In genomic region chr9:14338701-14339100, GRCm38 (mm10) we compare ENCODE assay signal across 24 mouse cellular contexts. TPM values are rescaled to one million over a fixed set of nuclear protein-coding genes. Genes with fewer than 3 reads are reported as not detected.
DNase-seq lines count a peak whose midpoint lies in the region; ATAC-seq and TF ChIP-seq lines count a peak whose summit lies in the region.
"Had no signal": no experiment of that assay in that cellular context is flagged by ENCODE, and none has a peak within 500 bp of the region (broad histone marks: within the 10 kb centered on the region; RNA-seq: fewer than 3 reads in every experiment).

No protein-coding gene starts in this region.

- no peaks in the 10 kb centered on the region for H3K4me1 ChIP-seq in heart, embryonic 12.5 days (replicated peaks)
- peaks cover 3% of the 10 kb centered on the region; the same call in 1 of the 2 replicates for H3K4me1 ChIP-seq in lung, embryonic 14.5 days (ENCODE audit: insufficient read depth)
- H3K4me1 ChIP-seq in lung, adult 2 months (ENCODE audit: control insufficient read depth, insufficient read depth, low read length), result no peaks in the 10 kb centered on the region
- H3K4me1 ChIP-seq: hindbrain, embryonic 13.5 days; liver, embryonic 15.5 days had no signal

- H3K9me3 ChIP-seq in heart, embryonic 12.5 days (replicated peaks), result no peaks in the 10 kb centered on the region
- H3K9me3 ChIP-seq in lung, embryonic 14.5 days (ENCODE audit: low read depth, low read length), result no peaks in the 10 kb centered on the region
- H3K9me3 ChIP-seq: hindbrain, embryonic 13.5 days; limb, embryonic 12.5 days; liver, embryonic 15.5 days had no signal

- no peak overlapping the region for H3K27ac ChIP-seq in heart, embryonic 12.5 days (ENCODE audit: poor library complexity, severe bottlenecking)
- peak overlapping the region; percentile 9; the same call in 1 of the 2 replicates for H3K27ac ChIP-seq in lung, embryonic 14.5 days (ENCODE audit: low read depth)
- H3K27ac ChIP-seq: hindbrain, embryonic 13.5 days; limb, embryonic 12.5 days; liver, embryonic 15.5 days; stomach, postnatal 0 days had no signal

- H3K27me3 ChIP-seq in heart, embryonic 12.5 days (replicated peaks), result 0 out of 2 replicates have a peak, but pooled peaks cover 8% of the 10 kb centered on the region
- no peaks in the 10 kb centered on the region for H3K27me3 ChIP-seq in lung, embryonic 14.5 days (ENCODE audit: insufficient read depth, low read length)
- H3K27me3 ChIP-seq: hindbrain, embryonic 13.5 days; limb, embryonic 12.5 days; liver, embryonic 15.5 days; Patski had no signal

- no peak for TF ChIP-seq POLR2A in lung, adult 2 months (IDR thresholded peaks at IDR 0.05; ENCODE audit: borderline replicate concordance, extremely low read depth, low read depth, low read length)

- 62% methylated on average over 3 of the region's 3 CpGs for WGBS in heart, embryonic 12.5 days
- WGBS in lung, embryonic 14.5 days, result 28% methylated on average over 3 of the region's 3 CpGs
- 48% methylated on average over 3 of the region's 3 CpGs for WGBS in lung, adult 2 months

- no peak overlapping the region for H3K9ac ChIP-seq in heart, embryonic 12.5 days
- no peak overlapping the region for H3K9ac ChIP-seq in lung, embryonic 14.5 days
- H3K9ac ChIP-seq: hindbrain, embryonic 13.5 days; limb, embryonic 12.5 days; liver, embryonic 15.5 days had no signal

- no peaks in the 10 kb centered on the region for H3K36me3 ChIP-seq in heart, embryonic 12.5 days
- no peaks in the 10 kb centered on the region for H3K36me3 ChIP-seq in lung, embryonic 14.5 days (ENCODE audit: insufficient read depth)
- H3K36me3 ChIP-seq: hindbrain, embryonic 13.5 days; limb, embryonic 12.5 days; liver, embryonic 15.5 days had no signal

- no peak overlapping the region for H3K4me3 ChIP-seq in heart, embryonic 12.5 days
- H3K4me3 ChIP-seq in lung, embryonic 14.5 days (ENCODE audit: low read depth, low read length), result no peak overlapping the region
- H3K4me3 ChIP-seq in lung, adult 2 months (replicated peaks; ENCODE audit: extremely low read depth, low read depth, low read length), result no peak overlapping the region
- H3K4me3 ChIP-seq: hindbrain, embryonic 13.5 days; limb, embryonic 12.5 days; liver, embryonic 15.5 days had no signal

- TF ChIP-seq CTCF in lung, embryonic 14.5 days (IDR thresholded peaks at IDR 0.05; ENCODE audit: low read depth), result no peak
- no peak for TF ChIP-seq CTCF in lung, adult 2 months (IDR thresholded peaks at IDR 0.05; ENCODE audit: insufficient read depth, low read length)

- no peak for ATAC-seq in heart, embryonic 12.5 days (ENCODE audit: insufficient number of reproducible peaks, low FRiP score)
- ATAC-seq in lung, embryonic 14.5 days (ENCODE audit: insufficient read depth), result peak; percentile 48; the same call in 1 of the 2 replicates
- ATAC-seq: forebrain, embryonic 14.5 days; intestine, embryonic 16.5 days; Patski had no signal

- DNase-seq in heart, adult 11 months, result peak; percentile 85
- peak; percentile 63 for DNase-seq in lung, embryonic 14.5 days
- DNase-seq in lung, adult 2 months, result no peak
- peak; percentile 65 for DNase-seq in ovary, adult 18-20 months (ENCODE audit: low spot score)
- DNase-seq in ovary, postnatal 14 days (ENCODE audit: low spot score), result no peak
- peak; percentile 61 for DNase-seq in adrenal gland, postnatal 14 days
- DNase-seq in cerebellum, adult 9-10 months, result no peak
- DNase-seq: cerebellum, adult 8-10 months; cerebellum, postnatal 36 days; gastrocnemius, postnatal 14 days; heart, adult 18-20 months; heart, postnatal 4 days; midbrain, embryonic 14.5 days; right cerebral cortex, postnatal 4 days; thymus, postnatal 4 days had no signal

- H3K4me2 ChIP-seq in heart, embryonic 12.5 days, result no peak overlapping the region
- H3K4me2 ChIP-seq in lung, embryonic 14.5 days, result no peak overlapping the region
- H3K4me2 ChIP-seq: heart, embryonic 11.5 days; hindbrain, embryonic 13.5 days; limb, embryonic 12.5 days; liver, embryonic 15.5 days had no signal

RNA-seq across cellular contexts. Expression of gene Endod1, which starts 42.6 kb away (rescaled TPM):
- polyA plus RNA-seq in heart, embryonic 12.5 days (2016; fragmentation: Nextera tagmentation; extraction: Ambion mirVana), result 10.7 TPM in 2 replicates
- 18.9 and 20.6 TPM in 2 replicates for polyA plus RNA-seq in lung, embryonic 14.5 days (2014; fragmentation: Nextera tagmentation; extraction: Ambion mirVana)
- polyA plus RNA-seq in lung, adult 2 months (2012; rRNA removed), result 92.8 and 108 TPM in 2 replicates
- total RNA-seq in adrenal gland, postnatal 14 days (2021), result 13.8 and 15.7 TPM in 2 replicates

Comparison
In these comparisons a context has a peak if more than half of its experiments do, and no peak if none do; other contexts are left out.
1. DNase-seq: peak in heart, adult 11 months (single experiment), lung, embryonic 14.5 days (single experiment), ovary, adult 18-20 months (single experiment) and adrenal gland, postnatal 14 days (single experiment); none in lung, adult 2 months (single experiment), ovary, postnatal 14 days (single experiment) and cerebellum, adult 9-10 months (single experiment).